Mouse (Mus musculus) liver, embryonic 14.5 days (tissue): ENCODE measurements around the gene Enah. TPM values are rescaled to one million over a fixed set of nuclear protein-coding genes. Genes with fewer than 3 reads are reported as not detected.

Source experiments
- ATAC-seq: fragments of 200-750 bp; cut with Nextera tagmentation; 2 replicates; pipeline ENCODE4 v1.8.0; 2017; ENCODE audit warnings: moderate number of reproducible peaks, mild to moderate bottlenecking, moderate library complexity; ENCODE audit not compliant: insufficient read depth
- DNase-seq, 3 experiments: peaks; one replicate each; pipeline ENCODE4 v3.0.0-alpha.2; 2012 to 2013; ENCODE audit warnings: low read depth in 3 of 3, low spot score in 3 of 3
- H3K27ac ChIP-seq: fragments of 300-500 bp; sonication (generic); 2 replicates; pipeline ENCODE4 v1.5.1; 2014; ENCODE audit warnings: moderate library complexity, mild to moderate bottlenecking, control low read depth, inconsistent platforms
- H3K27me3 ChIP-seq: fragments of 300-500 bp; sonication (generic); 2 replicates; pipeline ENCODE4 v1.6.1; 2014; ENCODE audit warnings: mild to moderate bottlenecking, low read length, moderate library complexity; ENCODE audit not compliant: control insufficient read depth, insufficient read depth
- H3K36me3 ChIP-seq: fragments of 300-500 bp; sonication (generic); replicated peaks from 2 replicates; pipeline ENCODE4 v1.6.1; 2014; ENCODE audit warnings: low read depth; ENCODE audit not compliant: control insufficient read depth, insufficient read depth
- H3K4me1 ChIP-seq, 2 experiments: fragments of 200-500 bp in 1 of 2; fragments of 300-500 bp in 1 of 2; sonication (generic) in 1 of 2; replicated peaks; 2 replicates each; pipeline ENCODE4 v1.6.1; 2012 to 2014; ENCODE audit warnings: antibody characterized with exemption in 1 of 2, inconsistent platforms in 1 of 2, low read length in 1 of 2; ENCODE audit not compliant: control insufficient read depth in 2 of 2, insufficient read depth in 2 of 2
- H3K4me2 ChIP-seq: fragments of 300-500 bp; sonication (generic); 2 replicates; pipeline ENCODE4 v1.6.1; 2014; ENCODE audit warnings: low read depth, mild to moderate bottlenecking, control low read depth, moderate library complexity
- H3K4me3 ChIP-seq, 2 experiments: fragments of 200-500 bp in 1 of 2; fragments of 300-500 bp in 1 of 2; sonication (generic) in 1 of 2; 2 replicates each; pipeline ENCODE4 v1.5.1; 2012 to 2014; ENCODE audit warnings: low read depth in 2 of 2, low read length in 2 of 2, mild to moderate bottlenecking in 2 of 2, control low read depth in 1 of 2, inconsistent platforms in 1 of 2, moderate library complexity in 1 of 2; ENCODE audit not compliant: insufficient read depth in 1 of 2
- H3K9ac ChIP-seq: fragments of 300-500 bp; sonication (generic); replicated peaks from 2 replicates; pipeline ENCODE4 v1.6.1; 2014; ENCODE audit warnings: mild to moderate bottlenecking, control low read depth, moderate library complexity
- H3K9me3 ChIP-seq: fragments of 300-500 bp; sonication (generic); 2 replicates; pipeline ENCODE4 v1.6.1; 2016; ENCODE audit warnings: low read length, mixed read lengths; ENCODE audit not compliant: control insufficient read depth
- CTCF ChIP-seq: IDR thresholded peaks from 2 replicates; pipeline ENCODE4 v1.5.1; 2016; ENCODE audit warnings: antibody characterized with exemption, low read depth, control low read depth
- EP300 ChIP-seq: IDR thresholded peaks from 2 replicates; pipeline ENCODE4 v1.6.1; 2016; ENCODE audit warnings: antibody characterized with exemption, low read depth
- WGBS: fragments of 180-500 bp; shearing (Covaris S2); extraction: QIAGEN DNeasy Blood & Tissue Kit; methylation state at CpG from one replicate; pipeline ENCODE4 v1.1.7; 2014; ENCODE audit not compliant: insufficient replicate concordance; 5-methylcytosine and 5-hydroxymethylcytosine counted together
- polyA plus RNA-seq, 2 experiments: library from polyadenylated mRNA; depleted of rRNA in 1 of 2; stranded (reverse) in 1 of 2; unstranded in 1 of 2; fragments of >200 nt; fragmentation: Nextera tagmentation in 1 of 2; extraction: Ambion mirVana in 1 of 2; gene quantifications; 2 replicates each; pipeline versions ENCODE4 v1.2.1 to v1.2.3; 2012 to 2014

Enah gene
- polyA plus RNA-seq, 2 experiments = 0.44 to 0.99 TPM

DNA sequence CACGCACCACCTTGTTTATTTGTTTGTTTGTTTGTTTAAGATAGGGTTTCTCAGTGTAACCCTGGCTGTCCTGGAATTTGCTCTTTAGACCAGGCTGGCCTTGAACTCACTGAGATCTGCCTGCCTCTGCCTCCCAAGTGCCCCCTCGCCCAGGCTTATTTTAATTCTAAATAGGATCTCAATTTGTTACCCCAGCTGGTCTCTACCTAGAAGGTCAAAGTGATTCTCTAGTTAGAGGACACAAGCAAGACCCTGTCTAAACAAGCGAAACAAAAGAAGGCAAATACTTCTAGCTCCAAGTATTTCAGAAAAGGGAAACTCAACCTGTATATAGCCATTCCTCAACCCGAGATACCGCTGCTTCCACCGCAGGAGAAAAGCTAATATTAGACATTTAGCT lies 34.9 kb upstream of the Enah start:
- no peak for ATAC-seq
- Histone ChIP-seq H3K27me3 (no peaks in the 10 kb centered on the region), H3K9me3 (no peaks in the 10 kb centered on the region), H3K4me3 (no peak overlapping the region), H3K9ac (no peak overlapping the region), H3K4me2 (no peak overlapping the region), H3K27ac (no peak overlapping the region), H3K4me1 (no peaks in the 10 kb centered on the region), H3K36me3 (no peaks in the 10 kb centered on the region)
- no peak for DNase-seq
- 56% methylated on average over 6 of the region's 6 CpGs for WGBS
- no peak for TF ChIP-seq EP300
- no peak for TF ChIP-seq CTCF

- no peaks in the 10 kb centered on the region for H3K27me3 ChIP-seq
- H3K4me1 ChIP-seq = no peaks in the 10 kb centered on the region
- ATAC-seq = no peak
Measured at GRCm38 (mm10) chr1:182052973-182053372, 33.2 kb upstream of the Enah start.

DNA sequence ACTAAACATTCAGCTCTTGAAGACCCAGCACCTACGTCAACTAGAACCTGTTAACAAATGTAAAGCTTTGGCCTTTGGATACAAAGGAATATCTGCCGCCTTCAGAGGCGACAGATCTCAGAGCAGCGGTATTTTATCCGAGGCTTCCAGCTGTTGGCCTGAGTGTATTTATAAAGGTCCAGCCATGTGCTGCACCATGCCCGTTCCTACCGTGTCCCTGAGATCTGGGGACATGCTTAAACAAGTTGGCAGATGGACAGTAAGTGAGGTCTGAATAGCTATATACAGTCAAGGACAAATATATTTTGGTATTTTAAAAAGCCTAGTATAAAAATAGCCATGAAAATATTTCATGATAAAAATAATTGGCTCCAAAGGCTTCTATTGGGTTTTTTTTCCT lies 32.6 kb upstream of the Enah start:
- no peak for ATAC-seq
- 69% methylated on average over 7 of the region's 7 CpGs for WGBS
- Histone ChIP-seq H3K36me3 (no peaks in the 10 kb centered on the region), H3K27me3 (no peaks in the 10 kb centered on the region), H3K9ac (no peak overlapping the region), H3K27ac (no peak overlapping the region), H3K4me3 (no peak overlapping the region), H3K4me1 (no peaks in the 10 kb centered on the region), H3K4me2 (no peak overlapping the region), H3K9me3 (no peaks in the 10 kb centered on the region)
- TF ChIP-seq EP300 (no peak), CTCF (no peak)
- DNase-seq = no peak

More at GRCm38 (mm10) chr1:182052973-182053372, 33.2 kb upstream of the Enah start:
- no peak for DNase-seq
- no peak for TF ChIP-seq CTCF
- no peak overlapping the region for H3K4me2 ChIP-seq
- H3K36me3 ChIP-seq = no peaks in the 10 kb centered on the region
- H3K9me3 ChIP-seq = no peaks in the 10 kb centered on the region
- no peak overlapping the region for H3K9ac ChIP-seq
- H3K27ac ChIP-seq = no peak overlapping the region
- no peak overlapping the region for H3K4me3 ChIP-seq
- 62% methylated on average over 10 of the region's 10 CpGs for whole genome bisulfite sequencing

- no peaks in the 10 kb centered on the region for H3K27me3 ChIP-seq
- no peaks in the 10 kb centered on the region for H3K9me3 ChIP-seq
- H3K4me2 ChIP-seq = no peak overlapping the region
- 74% methylated on average over 7 of the region's 7 CpGs for WGBS
- no peak overlapping the region for H3K9ac ChIP-seq
- DNase-seq (no peak), ATAC-seq (no peak)
- H3K4me1 ChIP-seq = no peaks in the 10 kb centered on the region
- no peaks in the 10 kb centered on the region for H3K36me3 ChIP-seq
- H3K4me3 ChIP-seq = no peak overlapping the region
- TF ChIP-seq CTCF (no peak), EP300 (no peak)
- no peak overlapping the region for H3K27ac ChIP-seq
Measured at GRCm38 (mm10) chr1:182049813-182050212, 30.0 kb upstream of the Enah start.

DNA sequence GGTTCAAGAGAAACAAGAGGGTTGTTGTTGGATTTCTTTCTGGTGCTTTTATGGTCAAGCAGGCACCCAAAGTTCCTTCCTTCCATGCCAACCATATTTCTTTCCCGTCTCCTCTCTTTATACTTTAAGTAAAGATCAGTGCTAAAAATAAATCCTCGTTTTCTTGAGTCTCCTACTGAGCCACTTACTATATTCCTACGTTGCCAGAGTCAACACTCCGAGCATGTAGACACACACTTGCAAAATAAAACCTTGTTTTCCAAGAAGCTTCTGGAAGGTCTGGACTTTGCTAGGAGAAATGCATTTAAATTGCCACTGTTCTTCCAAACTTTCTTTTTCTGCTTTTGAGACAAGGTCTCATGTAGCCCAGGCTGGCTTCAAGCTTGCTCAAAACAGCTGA lies 28.3 kb upstream of the Enah start:
- DNase-seq (no peak), ATAC-seq (no peak)
- no peak overlapping the region for H3K9ac ChIP-seq
- no peaks in the 10 kb centered on the region for H3K27me3 ChIP-seq
- WGBS = 64% methylated on average over 4 of the region's 4 CpGs
- no peak overlapping the region for H3K4me2 ChIP-seq
- TF ChIP-seq CTCF = no peak
- TF ChIP-seq EP300 = no peak
- no peaks in the 10 kb centered on the region for H3K9me3 ChIP-seq
- H3K4me1 ChIP-seq = no peaks in the 10 kb centered on the region
- H3K36me3 ChIP-seq = no peaks in the 10 kb centered on the region
- H3K4me3 ChIP-seq = no peak overlapping the region
- no peak overlapping the region for H3K27ac ChIP-seq
